Mouse (Mus musculus): ENCODE results near the gene Sec14l1. TPM values are rescaled to one million over a fixed set of nuclear protein-coding genes. Genes with fewer than 3 reads are reported as not detected.

Sec14l1 gene
- polyA plus RNA-seq, 1 experiment, result 49.2 TPM

- WGBS, result 91% methylated on average over 12 of the region's 12 CpGs
- H3K27me3 ChIP-seq (ENCODE audit: control insufficient read depth, insufficient read depth, low read length), result no peaks in the 10 kb centered on the region
- H3K4me3 ChIP-seq (ENCODE audit: low read depth, low read length), result no peak overlapping the region
These were observed 45.8 kb downstream of the Sec14l1 start for GRCm38 (mm10) chr11:117160791-117161190.

GRCm38 (mm10) chr11:117161574-117161973 is 46.6 kb downstream of the Sec14l1 start:
- no peak for TF ChIP-seq POLR2A (IDR thresholded peaks at IDR 0.05; ENCODE audit: low read depth, low read length)
- TF ChIP-seq CTCF (IDR thresholded peaks at IDR 0.05; ENCODE audit: extremely low read depth, insufficient read length, insufficient replicate concordance, low read depth, low read length), result no peak

More at GRCm38 (mm10) chr11:117160791-117161190, 45.8 kb downstream of the Sec14l1 start:
- Histone ChIP-seq H3K36me3 (ENCODE audit: control insufficient read depth, insufficient read depth, low read length) (peaks cover 30% of the 10 kb centered on the region), H3K4me1 (ENCODE audit: control insufficient read depth, insufficient read depth, insufficient read length, low read length) (no peaks in the 10 kb centered on the region), H3K27ac (ENCODE audit: insufficient read depth, low read depth, low read length) (no peak overlapping the region)
- TF ChIP-seq POLR2A (IDR thresholded peaks at IDR 0.05; ENCODE audit: low read depth, low read length) (no peak), CTCF (IDR thresholded peaks at IDR 0.05; ENCODE audit: extremely low read depth, insufficient read length, insufficient replicate concordance, low read depth, low read length) (no peak)

DNA sequence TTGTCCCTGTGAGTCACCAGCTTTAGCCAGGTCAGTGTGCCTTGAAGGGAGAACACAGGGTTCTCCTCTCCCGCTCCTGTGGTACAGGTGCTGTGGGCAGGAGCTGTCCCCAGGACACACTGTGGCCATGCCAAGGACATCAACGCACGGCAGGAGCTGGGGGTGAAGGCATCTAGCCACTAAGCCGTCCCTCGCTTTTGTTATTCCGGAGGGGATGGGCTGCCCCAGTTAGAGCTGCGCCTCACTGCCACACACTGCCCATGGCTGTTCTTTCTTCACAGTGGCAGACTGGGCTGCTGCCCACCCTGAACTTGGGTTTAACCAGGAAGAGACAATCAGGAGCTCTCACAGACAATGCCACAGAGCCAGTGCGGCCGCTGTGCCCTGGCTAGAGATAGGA is 48.1 kb downstream of the Sec14l1 start:
- 90% methylated on average over 9 of the region's 9 CpGs for WGBS
- no peak overlapping the region for H3K27ac ChIP-seq (ENCODE audit: insufficient read depth, low read depth, low read length)
- TF ChIP-seq POLR2A (IDR thresholded peaks at IDR 0.05; ENCODE audit: low read depth, low read length) (no peak), CTCF (IDR thresholded peaks at IDR 0.05; ENCODE audit: extremely low read depth, insufficient read length, insufficient replicate concordance, low read depth, low read length) (no peak)

More at GRCm38 (mm10) chr11:117161574-117161973, 46.6 kb downstream of the Sec14l1 start:
- no peaks in the 10 kb centered on the region for H3K4me1 ChIP-seq (ENCODE audit: control insufficient read depth, insufficient read depth, insufficient read length, low read length)
- no peaks in the 10 kb centered on the region for H3K27me3 ChIP-seq (ENCODE audit: control insufficient read depth, insufficient read depth, low read length)
- H3K36me3 ChIP-seq (ENCODE audit: control insufficient read depth, insufficient read depth, low read length), result peaks cover 23% of the 10 kb centered on the region
- no peak overlapping the region for H3K27ac ChIP-seq (ENCODE audit: insufficient read depth, low read depth, low read length)
- WGBS, result 76% methylated on average over 8 of the region's 8 CpGs
- no peak overlapping the region for H3K4me3 ChIP-seq (ENCODE audit: low read depth, low read length)

DNA sequence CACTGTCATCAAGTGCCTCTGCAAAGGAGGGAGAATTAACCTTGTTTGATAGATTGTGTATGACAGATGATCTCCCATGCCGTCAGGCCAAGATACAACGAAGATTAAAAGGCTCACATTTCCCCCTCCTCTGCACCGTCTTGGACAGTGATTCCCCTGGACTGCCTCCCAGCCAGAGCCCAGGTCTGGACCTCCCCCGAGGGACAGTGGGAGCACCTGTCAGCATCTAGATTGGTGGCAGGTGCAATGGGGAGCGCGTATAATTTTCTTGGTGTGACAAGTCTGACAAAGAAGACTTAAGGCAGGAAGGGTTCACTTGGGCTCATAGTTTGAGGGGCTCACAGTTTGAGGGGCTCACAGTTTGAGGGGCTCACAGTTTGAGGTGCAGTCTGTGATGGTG is 48.8 kb downstream of the Sec14l1 start:
- Histone ChIP-seq H3K4me3 (ENCODE audit: low read depth, low read length) (no peak overlapping the region), H3K36me3 (ENCODE audit: control insufficient read depth, insufficient read depth, low read length) (peaks cover 3% of the 10 kb centered on the region), H3K27me3 (ENCODE audit: control insufficient read depth, insufficient read depth, low read length) (no peaks in the 10 kb centered on the region), H3K27ac (ENCODE audit: insufficient read depth, low read depth, low read length) (no peak overlapping the region), H3K4me1 (ENCODE audit: control insufficient read depth, insufficient read depth, insufficient read length, low read length) (0 out of 2 replicates have a peak, but pooled peaks cover 2% of the 10 kb centered on the region)
- WGBS, result 83% methylated on average over 6 of the region's 6 CpGs
- no peak for TF ChIP-seq CTCF (IDR thresholded peaks at IDR 0.05; ENCODE audit: extremely low read depth, insufficient read length, insufficient replicate concordance, low read depth, low read length)
- no peak for TF ChIP-seq POLR2A (IDR thresholded peaks at IDR 0.05; ENCODE audit: low read depth, low read length)

More for the DNA sequence above, 48.1 kb downstream of the Sec14l1 start:
- Histone ChIP-seq H3K4me1 (ENCODE audit: control insufficient read depth, insufficient read depth, insufficient read length, low read length) (no peaks in the 10 kb centered on the region), H3K4me3 (ENCODE audit: low read depth, low read length) (no peak overlapping the region), H3K27me3 (ENCODE audit: control insufficient read depth, insufficient read depth, low read length) (no peaks in the 10 kb centered on the region), H3K36me3 (ENCODE audit: control insufficient read depth, insufficient read depth, low read length) (peaks cover 10% of the 10 kb centered on the region)

DNA sequence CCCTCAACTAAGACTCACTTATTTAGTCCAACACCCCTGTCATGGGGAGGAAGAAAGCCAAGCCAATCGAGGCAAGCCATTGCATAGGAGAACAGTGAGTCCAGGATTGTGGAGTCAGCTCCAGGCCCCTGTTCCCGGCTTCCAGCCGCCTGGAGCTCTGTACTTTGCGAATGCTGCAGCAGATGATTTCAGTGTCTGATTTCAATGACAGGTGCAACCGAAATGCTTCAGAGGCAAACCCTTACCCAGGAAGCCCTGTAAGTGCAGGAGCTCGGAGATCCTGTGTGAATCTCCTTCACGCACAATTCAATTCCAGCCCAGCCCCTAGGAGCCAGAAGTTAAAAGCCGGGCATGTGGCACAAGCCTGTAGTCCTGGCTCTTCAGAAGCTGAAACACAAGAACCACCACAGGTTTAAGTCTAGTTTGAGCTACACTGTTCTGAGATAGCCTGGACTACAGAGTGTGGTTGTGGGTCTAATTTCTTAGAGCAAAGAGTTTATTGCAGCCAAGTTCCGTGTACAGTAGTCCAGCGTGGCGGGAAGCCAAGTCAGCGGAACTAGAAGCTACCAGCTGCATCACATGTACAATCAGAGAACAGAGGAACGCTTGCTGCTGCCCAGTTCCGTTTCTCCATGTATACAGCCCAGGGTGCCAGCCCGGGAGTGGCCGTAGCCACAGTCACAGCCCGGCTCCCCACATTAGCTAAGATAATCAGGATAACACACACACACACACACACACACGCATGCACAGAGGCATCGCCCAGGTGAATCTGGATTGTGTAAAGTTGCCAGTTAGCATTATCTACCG is 53.5 kb downstream of the Sec14l1 start:
- TF ChIP-seq POLR2A (IDR thresholded peaks at IDR 0.05; ENCODE audit: low read depth, low read length) (no peak), CTCF (IDR thresholded peaks at IDR 0.05; ENCODE audit: extremely low read depth, insufficient read length, insufficient replicate concordance, low read depth, low read length) (no peak)
- H3K27me3 ChIP-seq (ENCODE audit: control insufficient read depth, insufficient read depth, low read length), result no peaks in the 10 kb centered on the region
- H3K36me3 ChIP-seq (ENCODE audit: control insufficient read depth, insufficient read depth, low read length), result no peaks in the 10 kb centered on the region
- 0 out of 2 replicates have a peak, but pooled peaks cover 2% of the 10 kb centered on the region for H3K4me1 ChIP-seq (ENCODE audit: control insufficient read depth, insufficient read depth, insufficient read length, low read length)
- 44% methylated on average over 20 of the region's 20 CpGs for WGBS
- no peak overlapping the region for H3K27ac ChIP-seq (ENCODE audit: insufficient read depth, low read depth, low read length)
- no peak overlapping the region for H3K4me3 ChIP-seq (ENCODE audit: low read depth, low read length)

GRCm38 (mm10) chr11:117169088-117169635 is 54.2 kb downstream of the Sec14l1 start:
- H3K4me3 ChIP-seq (ENCODE audit: low read depth, low read length), result no peak overlapping the region
- no peak overlapping the region for H3K27ac ChIP-seq (ENCODE audit: insufficient read depth, low read depth, low read length)
- WGBS, result 83% methylated on average over 11 of the region's 11 CpGs
- no peak for TF ChIP-seq CTCF (IDR thresholded peaks at IDR 0.05; ENCODE audit: extremely low read depth, insufficient read length, insufficient replicate concordance, low read depth, low read length)
- TF ChIP-seq POLR2A (IDR thresholded peaks at IDR 0.05; ENCODE audit: low read depth, low read length), result no peak
- H3K36me3 ChIP-seq (ENCODE audit: control insufficient read depth, insufficient read depth, low read length), result no peaks in the 10 kb centered on the region
- H3K4me1 ChIP-seq (ENCODE audit: control insufficient read depth, insufficient read depth, insufficient read length, low read length), result 0 out of 2 replicates have a peak, but pooled peaks cover 2% of the 10 kb centered on the region
- H3K27me3 ChIP-seq (ENCODE audit: control insufficient read depth, insufficient read depth, low read length), result no peaks in the 10 kb centered on the region
